Mouse (Mus musculus) MEL (cell line): ENCODE data around the gene Sgo2a.

Source experiments
- BHLHE40 ChIP-seq: IDR thresholded peaks from 2 replicates; pipeline ENCODE4 v1.6.1; 2012; ENCODE audit warnings: low read depth, mild to moderate bottlenecking, inconsistent platforms, low read length, improper control_type of control experiment, borderline replicate concordance
- HCFC1 ChIP-seq: IDR thresholded peaks from 2 replicates; pipeline ENCODE4 v1.6.1; 2012; ENCODE audit warnings: low read depth, mild to moderate bottlenecking, inconsistent platforms, low read length, improper control_type of control experiment, moderate library complexity

GRCm38 (mm10) chr1:57949716-57950115 is 46.1 kb upstream of the Sgo2a start:
- TF ChIP-seq HCFC1: no peak
- no peak for TF ChIP-seq BHLHE40
